Mouse (Mus musculus) lung, postnatal 0 days (tissue): ENCODE results near the gene Fbxo11.

Experiments
- CTCF ChIP-seq: IDR thresholded peaks from 2 replicates; pipeline ENCODE4 v1.5.1; 2016; ENCODE audit warnings: antibody characterized with exemption, mild to moderate bottlenecking
- EP300 ChIP-seq: IDR thresholded peaks from 2 replicates; pipeline ENCODE4 v1.6.1; 2016; ENCODE audit warnings: antibody characterized with exemption, mild to moderate bottlenecking, control low read depth

DNA sequence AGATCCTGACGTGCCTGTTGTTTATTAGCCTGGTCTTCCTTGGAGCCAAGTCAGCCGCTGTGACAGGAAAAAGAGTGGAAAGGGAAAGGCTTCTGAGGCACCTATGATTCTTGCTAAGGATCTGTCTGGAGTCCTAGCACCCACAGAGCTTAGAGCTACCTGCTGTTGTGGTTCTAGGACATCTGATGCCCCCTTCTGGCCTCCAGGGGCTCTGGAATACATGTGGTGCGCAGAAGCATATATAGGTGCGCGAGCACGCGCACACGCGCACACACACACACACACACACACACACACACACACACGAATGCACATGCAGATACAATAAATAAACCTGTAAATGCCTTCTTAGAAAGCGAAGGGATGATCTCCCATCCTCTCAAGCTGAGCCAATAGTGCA, 20.9 kb upstream of the Fbxo11 start:
- no peak for TF ChIP-seq CTCF
- TF ChIP-seq EP300: no peak
